Mouse (Mus musculus) liver, postnatal 0 days (tissue): ENCODE data around the gene Ak4.

Source experiments
- CTCF ChIP-seq: sonication (generic); IDR thresholded peaks from 2 replicates; pipeline ENCODE4 v1.5.1; 2016; ENCODE audit warnings: antibody characterized with exemption, low read depth
- EP300 ChIP-seq: IDR thresholded peaks from 2 replicates; pipeline ENCODE4 v1.6.1; 2016; ENCODE audit warnings: antibody characterized with exemption, low read depth, mild to moderate bottlenecking

DNA sequence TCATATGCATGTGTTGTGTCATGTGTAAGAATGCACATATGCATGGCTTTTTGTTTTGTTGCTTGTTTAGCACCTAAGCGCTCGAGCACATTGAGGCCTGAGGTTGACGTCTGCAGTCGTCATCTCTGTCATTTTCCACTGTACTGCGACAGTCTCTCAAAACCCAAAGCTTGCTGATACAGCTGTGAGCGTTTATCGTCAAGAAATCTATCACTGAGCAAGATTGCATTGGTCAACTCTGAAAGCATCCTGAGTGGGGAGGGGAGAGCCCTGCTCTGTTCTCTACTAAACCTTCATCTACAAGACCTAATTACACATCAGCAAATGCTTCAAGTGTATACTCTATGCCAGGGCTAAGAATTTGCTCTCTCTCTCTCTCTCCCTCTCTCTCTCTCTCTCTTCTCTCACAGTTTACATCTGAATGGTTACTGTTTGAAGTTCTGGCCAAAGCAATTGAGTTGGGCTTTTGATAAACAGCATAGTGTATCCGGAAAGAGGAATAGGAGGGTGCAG, 24.0 kb upstream of the Ak4 start:
- TF ChIP-seq EP300 (no peak), CTCF (no peak)
